Mouse (Mus musculus) MEL-GATA-1-ER (cell line): Measurements from ENCODE around the gene Krtap4-8.
"Not testable (repeated sequence)": the region's sequence is repeated elsewhere in the genome, so short reads cannot be mapped to it uniquely, and the experiment has no call there.

Experiments used
- DNase-seq: peaks from one replicate; pipeline ENCODE4 v3.0.0-alpha.2; 2012; ENCODE audit warnings: low read depth; ENCODE audit errors: extremely low read depth

Gene Krtap4-8

DNA sequence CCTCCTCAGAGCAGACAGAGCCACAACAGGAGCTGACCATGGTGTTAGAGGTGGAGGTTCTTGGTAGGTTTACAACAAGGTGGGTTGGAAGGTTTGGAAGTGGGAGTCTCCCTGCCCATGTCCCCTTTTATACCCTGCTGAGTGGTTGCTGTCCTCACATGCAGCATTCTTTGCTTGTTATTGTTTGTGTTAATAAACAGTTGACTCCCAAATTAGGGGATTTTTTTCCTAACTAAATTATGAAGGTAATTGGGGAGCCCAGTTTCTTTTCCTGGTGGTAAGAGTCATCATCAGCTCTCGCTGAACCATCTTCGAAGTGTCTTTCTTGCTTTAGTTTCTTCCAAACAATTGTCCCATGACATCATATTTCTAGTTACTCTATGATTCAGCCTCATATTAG is at the start of gene Krtap4-8:
Gene Krtap4-8, minus strand, starts transcription at position 101 of the 400 bp plus-strand sequence.
- no peak for DNase-seq

DNA sequence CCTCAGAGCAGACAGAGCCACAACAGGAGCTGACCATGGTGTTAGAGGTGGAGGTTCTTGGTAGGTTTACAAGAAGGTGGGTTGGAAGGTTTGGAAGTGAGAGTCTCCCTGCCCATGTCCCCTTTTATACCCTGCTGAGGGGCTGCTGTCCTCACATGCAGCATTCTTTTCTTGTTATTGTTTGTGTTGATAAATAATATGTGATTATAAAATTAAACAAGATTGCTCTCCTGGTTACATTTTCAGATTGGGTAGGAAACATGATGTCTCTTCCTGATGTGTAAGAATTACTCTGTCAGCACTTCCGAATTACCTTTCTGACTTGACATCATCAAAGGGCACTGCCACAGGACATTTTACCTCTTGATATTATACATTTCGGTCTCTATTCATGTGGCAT is 35.1 kb upstream of the Krtap4-8 start, which contains the start of gene Gm11564:
Gene Gm11564, minus strand, starts transcription at position 101 of the 400 bp plus-strand sequence.
- not testable (repeated sequence) for DNase-seq

DNA sequence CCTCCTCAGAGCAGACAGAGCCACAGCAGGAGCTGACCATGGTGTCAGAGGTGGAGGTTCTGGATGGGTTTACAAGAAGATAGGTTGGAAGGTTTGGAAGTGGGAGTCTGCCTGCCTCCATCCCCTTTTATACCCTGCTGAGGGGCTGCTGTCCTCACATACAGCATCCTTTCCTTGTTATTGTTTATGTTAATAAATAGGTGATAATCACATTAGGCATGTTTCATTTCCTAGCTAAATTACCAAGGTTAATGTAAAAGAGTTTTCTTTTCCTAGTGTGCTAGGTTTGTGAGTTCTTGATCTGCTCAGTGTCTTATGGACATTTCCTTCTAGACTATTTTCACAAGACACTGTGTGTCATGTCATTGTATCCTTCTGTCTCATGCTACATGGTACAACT is 29.3 kb upstream of the Krtap4-8 start, which contains the start of gene Krtap4-13:
Gene Krtap4-13, minus strand, starts transcription at position 101 of the 400 bp plus-strand sequence.
- DNase-seq: not testable (repeated sequence)

DNA sequence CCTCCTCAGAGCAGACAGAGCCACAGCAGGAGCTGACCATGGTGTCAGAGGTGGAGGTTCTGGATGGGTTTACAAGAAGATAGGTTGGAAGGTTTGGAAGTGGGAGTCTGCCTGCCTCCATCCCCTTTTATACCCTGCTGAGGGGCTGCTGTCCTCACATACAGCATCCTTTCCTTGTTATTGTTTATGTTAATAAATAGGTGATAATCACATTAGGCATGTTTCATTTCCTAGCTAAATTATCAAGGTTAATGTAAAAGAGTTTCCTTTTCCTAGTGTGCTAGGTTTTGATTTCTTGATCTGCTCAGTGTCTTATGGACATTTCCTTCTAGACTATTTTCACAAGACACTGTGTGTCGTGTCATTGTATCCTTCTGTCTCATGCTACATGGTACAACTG is 23.8 kb upstream of the Krtap4-8 start, which contains the start of gene Gm11554:
Gene Gm11554, minus strand, starts transcription at position 101 of the 400 bp plus-strand sequence.
- DNase-seq: not testable (repeated sequence)

DNA sequence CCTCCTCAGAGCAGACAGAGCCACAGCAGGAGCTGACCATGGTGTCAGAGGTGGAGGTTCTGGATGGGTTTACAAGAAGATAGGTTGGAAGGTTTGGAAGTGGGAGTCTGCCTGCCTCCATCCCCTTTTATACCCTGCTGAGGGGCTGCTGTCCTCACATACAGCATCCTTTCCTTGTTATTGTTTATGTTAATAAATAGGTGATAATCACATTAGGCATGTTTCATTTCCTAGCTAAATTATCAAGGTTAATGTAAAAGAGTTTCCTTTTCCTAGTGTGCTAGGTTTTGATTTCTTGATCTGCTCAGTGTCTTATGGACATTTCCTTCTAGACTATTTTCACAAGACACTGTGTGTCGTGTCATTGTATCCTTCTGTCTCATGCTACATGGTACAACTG is 18.3 kb upstream of the Krtap4-8 start, which contains the start of gene Gm11569:
Gene Gm11569, minus strand, starts transcription at position 101 of the 400 bp plus-strand sequence.
- DNase-seq: not testable (repeated sequence)

DNA sequence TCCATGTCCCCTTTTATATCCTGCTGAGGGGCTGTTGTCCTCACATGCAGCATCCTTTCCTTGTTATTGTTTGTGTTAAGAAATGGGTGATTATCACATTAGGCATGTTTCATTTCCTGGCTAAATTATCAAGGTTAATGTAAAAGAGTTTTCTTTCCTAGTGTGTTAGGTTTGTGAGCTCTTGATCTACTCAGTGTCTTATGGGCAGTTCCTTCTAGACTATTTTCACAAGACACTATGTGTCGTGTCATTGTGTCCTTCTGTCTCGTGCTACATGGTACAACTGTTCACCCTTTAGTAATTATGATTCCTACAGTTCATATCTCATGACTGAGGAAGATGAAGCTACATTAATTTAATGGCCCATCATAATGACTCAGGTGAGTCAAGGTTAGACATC is 12.9 kb upstream of the Krtap4-8 start, which contains the start of gene Gm11596:
Gene Gm11596, minus strand, starts transcription at position 101 of the 400 bp plus-strand sequence.
- DNase-seq: no peak

DNA sequence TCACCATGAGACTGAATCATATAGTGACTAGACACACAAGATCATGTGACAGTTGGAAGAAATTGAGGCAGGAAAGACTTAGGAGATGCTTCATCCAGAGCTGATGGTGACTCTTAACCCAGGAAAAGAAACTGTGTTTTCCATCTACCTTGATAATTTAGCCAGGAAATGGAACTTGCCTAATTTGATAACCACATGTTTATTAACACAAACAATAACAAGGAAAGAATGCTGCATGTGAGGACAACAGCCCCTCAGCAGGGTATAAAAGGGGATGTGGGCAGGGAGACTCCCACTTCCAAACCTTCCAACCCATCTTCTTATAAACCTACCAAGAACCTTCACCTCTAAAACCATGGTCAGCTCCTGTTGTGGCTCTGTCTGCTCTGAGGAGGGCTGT is 4.4 kb upstream of the Krtap4-8 start, which contains the start of gene Krtap4-9:
Gene Krtap4-9, plus strand, starts transcription at position 301 of the 400 bp plus-strand sequence.
- DNase-seq: not testable (repeated sequence)

DNA sequence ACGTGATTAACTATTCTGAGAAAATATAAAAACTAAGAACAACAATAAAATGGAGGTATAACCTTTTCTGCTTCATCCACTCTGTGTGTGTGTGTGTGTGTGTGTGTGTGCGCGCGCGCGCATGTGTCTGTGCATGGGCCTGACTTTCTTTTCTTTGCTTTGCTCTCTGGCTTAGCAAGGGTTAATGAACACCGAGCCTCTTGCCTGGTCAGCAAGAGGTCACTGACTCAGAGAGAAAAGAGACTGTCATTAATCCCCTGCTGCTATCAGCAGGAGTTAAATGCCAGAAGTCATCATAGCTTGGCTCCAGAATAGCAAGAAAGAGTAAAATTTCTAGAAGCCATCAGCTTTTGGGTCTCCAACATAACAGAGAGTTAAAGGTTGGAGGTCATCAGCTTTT is 2.1 kb downstream of the Krtap4-8 start:
- DNase-seq: no peak

DNA sequence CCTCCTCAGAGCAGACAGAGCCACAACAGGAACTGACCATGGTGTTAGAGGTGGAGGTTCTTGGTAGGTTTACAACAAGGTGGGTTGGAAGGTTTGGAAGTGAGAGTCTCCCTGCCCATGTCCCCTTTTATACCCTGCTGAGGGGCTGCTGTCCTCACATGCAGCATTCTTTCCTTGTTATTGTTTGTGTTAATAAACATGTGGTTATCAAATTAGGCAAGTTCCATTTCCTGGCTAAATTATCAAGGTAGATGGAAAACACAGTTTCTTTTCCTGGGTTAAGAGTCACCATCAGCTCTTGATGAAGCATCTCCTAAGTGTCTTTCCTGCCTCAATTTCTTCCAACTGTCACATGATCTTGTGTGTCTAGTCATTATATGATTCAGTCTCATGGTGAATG is 7.7 kb downstream of the Krtap4-8 start, which contains the start of gene Gm11595:
Gene Gm11595, minus strand, starts transcription at position 101 of the 400 bp plus-strand sequence.
- DNase-seq: not testable (repeated sequence)

DNA sequence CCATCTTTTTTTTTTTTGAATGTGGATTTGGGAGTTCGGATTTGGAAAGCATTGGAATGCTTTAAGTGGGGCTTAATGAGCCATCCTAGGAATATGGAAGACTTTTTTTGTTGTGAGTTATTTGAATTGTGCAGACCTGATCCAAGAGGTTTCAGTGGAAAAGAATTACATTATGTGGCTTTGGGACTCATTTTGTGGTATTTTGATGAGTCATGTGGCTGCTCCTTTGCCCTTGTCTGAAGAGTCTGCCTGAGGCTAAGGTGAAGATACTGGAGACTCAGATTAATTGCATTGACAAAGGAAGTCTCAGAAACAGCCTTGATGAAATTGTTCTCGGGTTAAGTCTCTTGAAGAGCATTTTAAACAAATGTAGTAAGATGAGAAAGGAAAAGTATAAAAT is 12.1 kb downstream of the Krtap4-8 start:
- DNase-seq: no peak

DNA sequence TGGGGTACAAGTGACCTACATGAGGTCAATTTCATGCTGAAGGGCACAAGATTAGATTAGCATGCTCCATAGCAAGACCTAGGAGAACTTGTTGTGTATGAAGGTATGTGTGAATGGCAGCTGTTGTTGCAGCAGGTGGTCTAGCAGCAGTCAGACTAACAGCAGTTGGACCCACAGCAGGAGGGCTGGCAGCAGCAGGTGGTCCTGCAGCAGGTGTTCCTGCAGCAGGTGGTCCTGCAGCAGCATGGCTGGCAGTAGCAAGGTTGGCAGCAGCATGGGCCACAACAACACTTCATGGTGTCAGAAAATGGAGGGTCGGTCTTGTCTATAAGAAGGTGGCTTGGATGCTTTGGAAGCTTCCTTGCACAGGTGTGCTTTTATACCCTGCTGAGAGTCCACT is 21.6 kb downstream of the Krtap4-8 start:
- DNase-seq: no peak

DNA sequence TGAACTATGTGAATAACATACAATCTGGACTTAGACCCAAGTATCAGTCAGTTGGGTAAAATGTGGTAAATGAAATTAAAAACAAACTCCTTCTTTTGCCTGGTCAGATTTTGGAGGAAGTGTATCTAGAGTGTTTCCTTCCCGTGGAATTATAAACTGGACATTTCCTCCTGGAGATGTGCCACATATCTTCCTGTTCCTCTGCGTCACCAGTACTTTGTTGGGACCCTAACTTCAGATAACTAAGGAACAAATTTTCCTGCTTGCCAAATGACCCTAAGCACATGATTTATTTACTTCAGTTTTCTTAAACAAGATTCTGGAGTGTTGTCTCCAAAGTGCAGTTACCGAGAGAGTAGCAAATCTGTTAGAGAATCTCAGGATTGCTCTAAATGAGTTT is 36.5 kb downstream of the Krtap4-8 start:
- DNase-seq: no peak

DNA sequence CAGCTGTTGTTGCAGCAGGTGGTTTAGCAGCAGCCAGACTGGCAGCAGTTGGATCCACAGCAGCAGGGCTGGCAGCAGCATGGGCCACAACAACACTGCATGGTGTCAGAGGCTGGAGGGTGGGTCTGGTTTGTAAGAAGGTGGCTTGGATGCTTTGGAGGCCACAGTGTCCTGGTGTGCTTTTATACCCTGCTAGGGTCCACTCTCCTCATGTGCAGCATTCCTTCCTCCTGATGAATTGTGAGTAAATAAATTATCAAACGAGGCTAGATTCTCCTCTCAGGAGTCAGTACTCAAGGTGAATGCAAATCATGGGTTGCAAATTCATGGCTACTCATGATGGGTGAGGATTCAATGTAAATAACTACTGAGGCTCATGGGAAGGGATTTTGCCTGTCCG is 46.3 kb downstream of the Krtap4-8 start, which contains the start of gene Gm14180:
Gene Gm14180, minus strand, starts transcription at position 101 of the 400 bp plus-strand sequence.
- DNase-seq: no peak
